Mouse (Mus musculus): ENCODE data around the gene Vmn2r29.
A peak's percentile ranks its signal among the peaks of the same experiment; 100 is the strongest.
"Not testable (repeated sequence)": the region's sequence is repeated elsewhere in the genome, so short reads cannot be mapped to it uniquely, and the experiment has no call there.

Gene Vmn2r29

GRCm38 (mm10) chr7:7247228-7247627, at the start of gene Vmn2r29:
Gene Vmn2r29 (minus strand): TSS chr7:7247328.
- DNase-seq (ENCODE audit: low read depth, low spot score), result not testable (repeated sequence)

DNA sequence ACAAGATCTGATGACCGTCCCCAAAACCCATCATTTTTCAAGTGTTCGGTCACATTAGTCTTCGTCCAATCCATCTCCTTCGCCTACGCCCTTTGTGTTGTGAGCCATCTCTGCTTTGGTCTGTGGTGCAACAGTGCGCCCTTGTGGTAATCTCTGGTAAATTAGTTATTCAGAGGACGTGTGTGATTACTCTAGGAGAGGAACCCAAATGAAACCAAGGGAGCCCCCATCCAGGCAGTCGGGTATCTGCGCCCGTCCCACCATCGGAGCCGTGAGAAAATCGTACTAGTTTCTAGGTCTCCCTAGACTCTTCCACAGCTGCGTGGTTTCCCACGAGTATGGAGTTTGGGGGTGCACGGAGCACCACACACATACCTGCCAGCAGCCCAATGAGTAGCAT, 48.5 kb upstream of the Vmn2r29 start:
- DNase-seq (ENCODE audit: low read depth, low spot score), result no peak

GRCm38 (mm10) chr7:7281383-7281782, 34.3 kb upstream of the Vmn2r29 start:
- DNase-seq (ENCODE audit: low read depth, low spot score), result no peak

DNA sequence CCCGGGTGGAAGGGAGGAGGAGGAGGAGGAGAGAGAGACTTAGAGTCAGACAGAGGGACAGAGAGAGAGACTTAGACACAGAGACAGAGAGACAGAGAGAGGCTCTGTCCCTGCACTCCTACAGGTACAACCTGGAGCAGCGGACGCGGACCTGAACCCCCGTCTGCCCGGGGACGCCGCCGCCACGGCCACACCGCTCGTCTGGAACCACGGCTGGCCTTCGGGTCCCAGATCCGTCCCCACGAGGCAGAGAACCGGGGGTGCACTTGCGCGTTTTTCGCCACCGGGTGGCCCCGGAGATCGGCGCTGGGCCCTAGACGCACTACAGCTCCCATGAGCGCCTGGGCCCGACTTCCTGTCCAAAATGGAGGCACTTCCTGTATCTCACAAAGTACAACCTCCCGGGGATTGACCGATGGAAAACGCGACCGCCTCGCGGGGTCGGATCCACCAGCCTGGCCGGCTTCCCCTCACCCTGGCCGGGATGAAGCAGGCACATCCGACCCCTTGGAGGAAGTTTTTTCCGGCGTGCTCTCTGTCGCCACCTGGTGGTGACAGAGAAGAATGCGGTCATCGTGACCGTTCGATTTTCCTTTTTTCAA, 30.9 kb upstream of the Vmn2r29 start, which contains the start of gene Gm45844:
Gene Gm45844, minus strand, starts transcription at position 324 of the 602 bp plus-strand sequence.
- peak; percentile 59 for DNase-seq (ENCODE audit: low read depth, low spot score)

- DNase-seq (ENCODE audit: low read depth, low spot score), result peak; percentile 63
These were observed 30.4 kb upstream of the Vmn2r29 start for GRCm38 (mm10) chr7:7277556-7277955.

- DNase-seq (ENCODE audit: low read depth, low spot score), result peak; percentile 11
These were observed 37.6 kb downstream of the Vmn2r29 start, which contains the start of gene Zfp772 for GRCm38 (mm10) chr7:7209313-7210151. Gene Zfp772 (minus strand): TSS chr7:7209998.

GRCm38 (mm10) chr7:7188191-7188942, 58.8 kb downstream of the Vmn2r29 start:
- peak; percentile 32 for DNase-seq (ENCODE audit: low read depth, low spot score)

GRCm38 (mm10) chr7:7187417-7188190, 59.5 kb downstream of the Vmn2r29 start:
- DNase-seq (ENCODE audit: low read depth, low spot score), result no peak

GRCm38 (mm10) chr7:7185897-7186296, 61.2 kb downstream of the Vmn2r29 start:
- DNase-seq (ENCODE audit: low read depth, low spot score), result no peak

Data from retina, postnatal 7 days (tissue).